Mouse (Mus musculus) right cerebral cortex, adult 2 months (tissue): ENCODE results near the gene Crtc1.

Source experiments
- DNase-seq, 2 experiments: peaks; one replicate each; pipeline ENCODE4 v3.0.0; 2021 to 2022; ENCODE audit warnings: low spot score in 2 of 2

Crtc1 gene

GRCm38 (mm10) chr8:70351035-70351999, 88.1 kb downstream of the Crtc1 start:
- peak; percentile 63 to 66 for DNase-seq

DNA sequence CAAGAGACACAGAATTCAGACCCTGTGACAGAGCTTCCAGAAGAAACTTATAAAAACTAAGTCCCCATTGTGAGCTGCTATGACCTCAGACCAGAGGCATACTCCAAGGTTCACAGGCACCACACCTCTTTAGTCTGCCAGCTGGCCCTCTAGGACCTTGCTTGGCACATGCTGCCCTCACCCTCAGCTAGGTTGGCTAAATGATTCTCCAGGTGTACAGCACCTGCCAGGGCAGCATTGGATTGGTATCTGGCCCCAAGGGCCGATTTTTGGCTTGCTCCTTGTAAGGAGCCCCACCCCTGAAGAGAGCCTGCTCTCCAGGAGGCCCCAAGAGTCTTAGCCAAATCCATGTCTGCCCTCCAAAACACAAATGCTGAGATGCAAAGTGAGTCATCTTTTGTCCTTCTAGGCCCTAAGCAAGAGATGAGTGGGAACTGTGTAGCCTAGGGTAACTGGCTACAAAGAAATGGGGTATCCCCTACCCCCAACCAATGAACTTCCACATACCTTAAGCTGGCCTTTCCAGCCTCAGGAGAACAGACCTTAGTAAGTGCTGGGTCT, 91.4 kb downstream of the Crtc1 start:
- DNase-seq: no peak

GRCm38 (mm10) chr8:70347443-70347842, 91.9 kb downstream of the Crtc1 start:
- no peak for DNase-seq

GRCm38 (mm10) chr8:70344279-70344678, 95.1 kb downstream of the Crtc1 start:
- no peak for DNase-seq

DNA sequence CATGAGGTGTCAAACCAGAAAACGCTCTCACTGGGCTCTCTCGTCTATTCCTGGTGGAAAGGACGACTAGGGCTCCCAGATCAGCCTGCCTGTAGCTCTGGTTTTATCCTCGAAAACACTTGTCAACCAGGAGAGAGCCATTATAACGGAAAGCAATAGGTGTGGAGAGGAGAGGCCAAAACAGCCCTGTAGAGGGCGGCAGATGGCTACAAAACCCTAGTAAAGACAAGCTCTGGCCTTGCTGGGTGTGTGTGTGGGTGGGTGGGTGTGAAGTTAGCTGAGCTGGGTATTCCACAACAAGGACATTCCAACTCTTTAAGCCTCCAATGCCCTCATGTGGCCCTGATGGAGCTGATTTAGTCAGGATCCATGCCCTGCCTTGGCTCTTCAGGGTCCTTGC, 95.7 kb downstream of the Crtc1 start:
- DNase-seq: peak; percentile 44 to 65

- no peak for DNase-seq
These were observed 96.3 kb downstream of the Crtc1 start for GRCm38 (mm10) chr8:70343076-70343475.

DNA sequence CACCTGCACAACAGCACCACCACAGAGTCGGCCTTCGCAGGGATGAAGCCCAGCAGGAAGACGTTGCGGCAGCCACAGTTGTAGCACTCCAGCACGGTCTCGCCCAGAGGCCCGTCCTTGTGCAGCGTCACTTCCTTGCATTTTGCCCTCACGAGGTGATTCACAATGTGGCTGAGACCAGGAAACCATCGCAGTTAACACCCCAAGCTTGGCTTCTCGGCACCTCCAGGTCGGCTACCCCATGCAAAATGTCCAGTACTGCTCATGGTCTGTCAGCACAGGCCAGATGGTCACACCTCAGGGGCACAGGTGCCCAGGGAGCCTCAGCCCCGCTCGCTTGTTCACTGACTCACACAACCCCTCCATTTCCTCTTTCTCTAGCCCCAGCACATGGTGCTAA, 97.4 kb downstream of the Crtc1 start:
- no peak for DNase-seq

GRCm38 (mm10) chr8:70340659-70341058, 98.7 kb downstream of the Crtc1 start:
- no peak for DNase-seq

- DNase-seq: no peak
These were observed 100.4 kb downstream of the Crtc1 start for GRCm38 (mm10) chr8:70338931-70339330.

DNA sequence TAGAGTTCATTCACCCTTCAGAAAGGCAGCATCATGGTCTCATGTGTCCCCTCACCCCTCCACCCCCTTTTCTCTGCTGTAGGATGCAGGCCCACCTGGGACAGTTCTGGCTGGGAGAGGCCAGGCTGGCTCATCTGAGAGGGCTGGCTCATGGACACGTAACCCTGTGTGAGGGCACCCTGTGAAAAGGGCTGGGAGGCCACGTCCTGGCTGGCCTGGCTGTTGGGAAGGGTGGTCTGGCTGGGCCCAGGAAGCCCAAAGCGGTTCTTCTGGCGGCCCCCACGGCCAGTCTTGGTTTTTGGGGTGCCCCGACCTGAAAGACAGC, 106.5 kb downstream of the Crtc1 start:
- DNase-seq: no peak
